Mouse (Mus musculus): ENCODE measurements around the gene Plpp7. TPM values are rescaled to one million over a fixed set of nuclear protein-coding genes. Genes with fewer than 3 reads are reported as not detected.

Gene Plpp7
- total RNA-seq, 2 experiments from 2014 or later = not detected

GRCm38 (mm10) chr2:32091956-32092355 is 3.4 kb upstream of the Plpp7 start:
- no peak for ATAC-seq (replicated peaks; ENCODE audit: low FRiP score, poor library complexity, severe bottlenecking)

DNA sequence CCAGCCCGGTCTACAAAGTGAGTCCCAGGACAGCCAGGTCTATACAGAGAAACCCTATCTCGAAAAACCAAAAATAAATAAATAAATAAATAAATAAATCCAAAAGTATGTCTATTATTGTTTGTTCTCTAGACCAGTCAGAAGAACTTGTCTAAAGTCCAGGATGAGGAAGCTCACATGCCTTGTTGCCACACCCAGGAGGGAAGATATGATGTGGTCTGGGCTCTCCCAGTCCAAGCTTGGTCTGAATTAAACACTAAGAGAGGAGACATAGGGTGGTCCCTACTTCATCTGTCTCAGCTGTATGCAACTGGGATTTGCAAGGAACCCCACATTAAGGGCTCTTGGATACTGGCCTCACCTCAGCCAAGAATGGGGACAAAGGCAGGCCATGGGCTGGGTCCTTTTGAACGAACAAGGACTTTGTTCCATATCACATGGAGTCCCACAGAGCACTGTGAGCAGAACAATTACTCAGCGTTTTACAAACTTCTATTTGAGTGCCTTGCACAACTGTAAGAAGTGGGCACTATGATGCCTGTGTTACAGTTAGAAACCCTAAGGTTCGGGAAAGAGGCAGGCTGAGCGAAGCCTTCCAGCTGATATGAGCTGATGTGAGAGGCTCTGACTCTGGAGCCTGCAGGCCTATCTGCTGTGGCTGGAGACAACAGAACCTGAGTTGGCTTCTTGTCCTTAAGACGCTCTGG is 1.2 kb upstream of the Plpp7 start:
- no peak for ATAC-seq (replicated peaks; ENCODE audit: low FRiP score, poor library complexity, severe bottlenecking)

DNA sequence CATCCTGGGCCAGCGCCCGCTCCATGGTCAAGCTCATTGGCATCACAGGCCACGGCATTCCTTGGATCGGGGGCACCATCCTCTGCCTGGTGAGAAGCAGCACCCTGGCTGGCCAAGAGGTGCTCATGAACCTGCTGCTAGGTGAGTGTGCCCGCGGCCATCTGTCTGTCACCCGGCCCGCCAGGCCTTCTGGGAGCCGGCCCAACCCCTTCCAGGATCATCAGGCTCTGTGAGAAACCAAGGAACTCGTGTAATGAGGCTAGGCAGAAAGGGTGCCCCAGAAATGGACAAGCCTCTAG is 743 bp downstream of the Plpp7 start:
- ATAC-seq (replicated peaks; ENCODE audit: low FRiP score, poor library complexity, severe bottlenecking) = no peak

- ATAC-seq (replicated peaks; ENCODE audit: low FRiP score, poor library complexity, severe bottlenecking) = no peak
These were observed 7.6 kb downstream of the Plpp7 start for GRCm38 (mm10) chr2:32102944-32103343.

- ATAC-seq (replicated peaks; ENCODE audit: low FRiP score, poor library complexity, severe bottlenecking) = no peak
These were observed 8.2 kb downstream of the Plpp7 start for GRCm38 (mm10) chr2:32103557-32103956.

- ATAC-seq (replicated peaks; ENCODE audit: low FRiP score, poor library complexity, severe bottlenecking) = no peak
These were observed 8.8 kb downstream of the Plpp7 start for GRCm38 (mm10) chr2:32104122-32104521.

- no peak for ATAC-seq (replicated peaks; ENCODE audit: low FRiP score, poor library complexity, severe bottlenecking)
These were observed 10.0 kb downstream of the Plpp7 start for GRCm38 (mm10) chr2:32105117-32105913.

GRCm38 (mm10) chr2:32105930-32106329 is 10.6 kb downstream of the Plpp7 start:
- ATAC-seq (replicated peaks; ENCODE audit: low FRiP score, poor library complexity, severe bottlenecking) = no peak

DNA sequence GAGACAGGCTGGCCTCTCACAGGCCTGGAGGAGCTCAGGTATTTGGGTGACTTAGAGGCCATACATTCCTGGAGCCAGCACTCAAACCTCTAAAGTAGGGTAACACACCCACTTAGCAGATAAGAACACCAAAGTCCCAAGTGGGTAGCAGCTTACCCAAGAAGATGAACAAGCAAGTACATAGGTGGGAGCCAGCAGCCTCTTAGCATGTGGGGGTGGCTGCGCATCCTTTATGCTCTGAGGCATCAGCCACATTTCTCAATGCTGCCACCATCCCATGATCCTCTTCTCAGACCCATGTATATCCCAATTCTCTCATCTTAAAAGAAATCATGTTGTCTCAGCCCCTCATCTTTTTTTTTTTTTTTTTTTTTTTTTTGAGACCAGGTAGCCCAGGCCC is 15.9 kb downstream of the Plpp7 start:
- no peak for ATAC-seq (replicated peaks; ENCODE audit: low FRiP score, poor library complexity, severe bottlenecking)

DNA sequence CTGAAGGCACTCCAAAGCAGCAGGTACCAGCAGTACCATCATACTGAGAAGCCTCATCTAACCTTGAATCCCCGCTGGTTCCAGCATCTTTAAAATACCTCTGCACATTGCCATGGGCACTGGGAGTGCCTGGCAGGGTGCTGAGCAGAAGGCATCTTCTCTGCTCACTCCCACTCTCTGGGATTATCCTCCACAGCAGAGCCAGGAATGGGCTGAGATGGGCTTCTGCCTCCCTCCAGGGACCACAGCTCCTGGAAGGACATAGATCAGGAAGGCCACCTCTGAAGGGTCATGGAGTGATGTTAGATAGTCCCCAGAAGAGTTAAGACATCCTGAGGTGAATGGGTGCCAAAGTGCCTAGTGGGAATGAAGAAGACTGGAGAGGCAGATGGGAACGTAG is 17.2 kb downstream of the Plpp7 start:
- no peak for ATAC-seq (replicated peaks; ENCODE audit: low FRiP score, poor library complexity, severe bottlenecking)

DNA sequence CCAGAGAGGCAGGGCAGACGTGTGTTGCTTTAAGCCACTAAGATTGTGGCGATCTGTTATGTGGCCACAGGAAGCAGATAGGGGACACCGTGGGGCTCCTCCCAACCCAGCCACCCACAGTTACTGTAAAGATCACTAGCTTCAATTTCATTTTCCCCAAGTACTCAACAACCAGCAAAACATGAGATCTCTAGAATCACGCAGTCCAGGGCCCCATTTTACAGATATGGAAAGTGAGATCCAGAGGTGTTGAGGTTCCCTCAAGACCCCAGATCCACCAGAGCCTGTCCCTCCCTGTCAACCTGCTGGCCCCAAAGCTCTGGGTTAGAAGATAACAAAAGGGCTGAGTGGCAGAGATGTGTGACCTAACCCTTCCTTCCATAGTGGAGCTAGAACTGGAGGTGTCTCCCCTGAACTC is 20.5 kb downstream of the Plpp7 start:
- peak; percentile 87 for ATAC-seq (replicated peaks; ENCODE audit: low FRiP score, poor library complexity, severe bottlenecking)

GRCm38 (mm10) chr2:32119802-32120750 is 24.7 kb downstream of the Plpp7 start:
- no peak for ATAC-seq (replicated peaks; ENCODE audit: low FRiP score, poor library complexity, severe bottlenecking)

GRCm38 (mm10) chr2:32121150-32121549 is 25.8 kb downstream of the Plpp7 start:
- ATAC-seq (replicated peaks; ENCODE audit: low FRiP score, poor library complexity, severe bottlenecking) = peak; percentile 76

DNA sequence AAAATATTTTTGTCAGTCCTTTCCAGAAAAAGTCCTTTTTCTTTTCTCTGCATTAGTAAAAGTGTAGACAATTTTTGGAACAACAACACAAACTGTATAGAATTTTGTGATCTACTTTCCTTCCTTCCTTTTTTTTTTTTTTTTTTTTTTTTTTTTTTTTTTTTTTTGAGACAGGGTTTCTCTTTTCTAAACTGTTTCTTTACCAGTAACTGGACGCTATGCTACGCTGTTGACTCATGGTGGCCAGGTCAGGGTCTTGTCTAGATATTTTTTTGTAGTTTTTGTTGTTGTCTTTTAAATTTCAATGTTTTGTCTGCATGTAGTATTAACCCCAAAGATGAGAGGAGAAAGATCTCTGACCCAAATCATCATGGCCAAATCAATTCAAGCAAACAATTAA is 26.5 kb downstream of the Plpp7 start:
- ATAC-seq (replicated peaks; ENCODE audit: low FRiP score, poor library complexity, severe bottlenecking) = no peak

GRCm38 (mm10) chr2:32127653-32128535 is 32.6 kb downstream of the Plpp7 start:
- peak; percentile 77 for ATAC-seq (replicated peaks; ENCODE audit: low FRiP score, poor library complexity, severe bottlenecking)

DNA sequence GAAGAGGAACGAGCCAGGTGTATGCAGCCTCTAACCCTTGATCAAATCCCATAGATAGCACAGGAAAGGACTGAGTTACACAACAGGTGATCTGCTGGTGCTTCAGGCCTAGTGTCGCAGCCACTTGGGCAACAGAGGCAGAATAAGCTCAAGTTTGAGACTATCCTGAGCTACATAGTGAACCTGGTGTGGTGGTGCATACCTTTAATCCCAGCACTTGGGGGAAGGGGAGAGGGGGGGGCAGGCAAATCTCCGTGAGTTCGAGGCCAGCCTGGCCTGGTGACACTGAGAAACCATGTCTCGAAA is 33.2 kb downstream of the Plpp7 start:
- ATAC-seq (replicated peaks; ENCODE audit: low FRiP score, poor library complexity, severe bottlenecking) = peak; percentile 48

- no peak for ATAC-seq (replicated peaks; ENCODE audit: low FRiP score, poor library complexity, severe bottlenecking)
These were observed 34.2 kb downstream of the Plpp7 start for GRCm38 (mm10) chr2:32129383-32130074.

DNA sequence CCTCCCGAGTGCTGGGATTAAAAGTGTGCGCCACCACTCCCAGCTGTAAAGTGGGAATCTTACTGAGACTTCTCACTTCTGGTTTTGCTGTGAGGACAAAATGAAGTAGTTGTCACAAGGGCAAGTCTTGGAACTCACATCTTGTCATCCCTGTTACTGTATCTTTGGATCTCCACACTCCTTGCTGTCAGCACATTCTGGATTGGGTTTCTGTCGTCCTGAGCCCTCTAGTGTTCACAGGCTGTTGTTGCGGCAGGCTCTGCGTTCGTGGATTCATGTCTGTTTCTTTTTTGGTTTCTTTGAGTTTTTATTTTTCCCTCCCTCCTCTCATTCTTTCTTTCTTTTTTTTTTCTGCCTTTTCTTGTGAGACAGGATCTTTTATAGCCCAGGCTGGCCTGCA is 35.1 kb downstream of the Plpp7 start:
- ATAC-seq (replicated peaks; ENCODE audit: low FRiP score, poor library complexity, severe bottlenecking) = peak; percentile 53

DNA sequence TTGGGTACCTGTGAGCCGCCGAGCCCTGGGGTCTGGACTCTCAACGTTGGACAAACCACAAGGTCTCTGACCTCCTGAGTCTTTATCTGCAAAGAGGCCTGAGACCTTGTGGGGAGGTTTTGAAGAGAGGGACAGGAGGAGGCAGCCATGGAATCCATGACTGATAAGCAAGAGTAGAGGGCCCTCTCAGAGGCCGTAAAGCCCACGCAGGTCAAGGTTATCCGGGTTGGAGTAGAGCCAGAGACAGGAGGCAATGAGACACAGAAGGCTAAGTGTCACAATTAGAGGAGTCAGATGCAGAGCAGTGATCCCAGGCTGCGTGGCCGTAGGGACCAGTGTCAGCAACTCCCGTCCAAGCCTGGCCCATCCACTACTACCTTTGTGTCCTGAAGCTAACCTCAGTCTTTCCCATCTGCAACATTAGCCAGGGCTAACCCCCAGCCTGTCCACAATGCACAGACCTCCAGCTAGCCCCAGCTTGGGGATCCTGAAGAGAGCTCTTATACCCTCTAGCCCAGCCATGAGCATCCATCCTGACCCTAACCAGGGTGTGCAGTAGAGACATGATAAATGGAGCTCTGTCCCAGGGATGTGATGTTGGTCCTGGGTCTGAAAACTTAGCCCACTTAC is 36.0 kb downstream of the Plpp7 start:
- no peak for ATAC-seq (replicated peaks; ENCODE audit: low FRiP score, poor library complexity, severe bottlenecking)

Data from erythroid progenitor cell, adult 5-6 weeks (primary cell).